Mouse (Mus musculus) adrenal gland, postnatal 36 days (tissue): ENCODE results near the gene Dpep1. TPM values are rescaled to one million over a fixed set of nuclear protein-coding genes. Genes with fewer than 3 reads are reported as not detected.
"Not testable (repeated sequence)": the region's sequence is repeated elsewhere in the genome, so short reads cannot be mapped to it uniquely, and the experiment has no call there.

Source experiments
- DNase-seq, 2 experiments: peaks; one replicate each; pipeline ENCODE4 v3.0.0; 2021; ENCODE audit warnings: mixed read lengths in 1 of 2
- long read RNA-seq, 2 experiments: library from polyadenylated mRNA; stranded (forward); transcript quantifications; one replicate each; pipeline ENCODE4 v2.0.0; 2021; ENCODE audit warnings: borderline sequencing depth in 2 of 2
- total RNA-seq, 2 experiments: library from RNA; stranded (reverse); gene quantifications; 2 replicates each; pipeline ENCODE4 v1.2.3; 2021

The Dpep1 gene
- total RNA-seq, result 10 to 100 TPM; 39.9 to 47.2 TPM
- long read RNA-seq, experiment 1, transcript Dpep1-201 (11 exons, 2,236 nt), result major isoform, 57 of 72 reads
- long read RNA-seq, experiment 1, partial matches to known transcripts, result 6 of 72 reads
- long read RNA-seq, experiment 1, other reads (novel, unspliced or antisense), result 9 of 72 reads
- long read RNA-seq, experiment 2, transcript Dpep1-201 (11 exons, 2,236 nt), result major isoform, 24 of 30 reads
- long read RNA-seq, experiment 2, partial matches to known transcripts, result 3 of 30 reads
- long read RNA-seq, experiment 2, other reads (novel, unspliced or antisense), result 3 of 30 reads

- peak in 1 of 2 experiments; percentile 38 for DNase-seq
Observed at GRCm38 (mm10) chr8:123185566-123186409, at the start of gene Dpep1. Gene Dpep1, plus strand, starts transcription at chr8:123186242.

- DNase-seq, result no peak
Observed at GRCm38 (mm10) chr8:123136287-123136686, 49.8 kb upstream of the Dpep1 start.

- peak; percentile 31 to 35 for DNase-seq
Observed at GRCm38 (mm10) chr8:123137645-123138077, 48.4 kb upstream of the Dpep1 start.

- DNase-seq, result no peak
Observed at GRCm38 (mm10) chr8:123138741-123139140, 47.3 kb upstream of the Dpep1 start.

- peak; percentile 77 to 89 for DNase-seq
Observed at GRCm38 (mm10) chr8:123141741-123142462, 44.1 kb upstream of the Dpep1 start.

GRCm38 (mm10) chr8:123145279-123145678 lies 40.8 kb upstream of the Dpep1 start:
- peak; percentile 65 to 77 for DNase-seq

GRCm38 (mm10) chr8:123146390-123146789 lies 39.7 kb upstream of the Dpep1 start:
- no peak for DNase-seq

- peak in 1 of 2 experiments; percentile 28 for DNase-seq
Observed at GRCm38 (mm10) chr8:123150737-123151171, 35.3 kb upstream of the Dpep1 start.

GRCm38 (mm10) chr8:123155177-123155576 lies 30.9 kb upstream of the Dpep1 start:
- no peak for DNase-seq

- no peak for DNase-seq
Observed at GRCm38 (mm10) chr8:123156070-123156773, 29.8 kb upstream of the Dpep1 start.

- no peak for DNase-seq
Observed at GRCm38 (mm10) chr8:123157888-123158465, 28.1 kb upstream of the Dpep1 start, which contains the start of gene Sult5a1. Gene Sult5a1, minus strand, starts transcription at chr8:123158315.

GRCm38 (mm10) chr8:123181391-123181790 lies 4.7 kb upstream of the Dpep1 start:
- DNase-seq, result peak; percentile 65 to 66

- DNase-seq, result no peak
Observed at GRCm38 (mm10) chr8:123188006-123188405, 2.0 kb downstream of the Dpep1 start.

GRCm38 (mm10) chr8:123188841-123189240 lies 2.8 kb downstream of the Dpep1 start:
- DNase-seq, result no peak

GRCm38 (mm10) chr8:123190678-123191077 lies 4.6 kb downstream of the Dpep1 start:
- DNase-seq, result peak; percentile 83 to 88

GRCm38 (mm10) chr8:123191908-123192307 lies 5.9 kb downstream of the Dpep1 start:
- no peak for DNase-seq

- DNase-seq, result no peak
Observed at GRCm38 (mm10) chr8:123193771-123194170, 7.7 kb downstream of the Dpep1 start.

- DNase-seq, result not testable (repeated sequence)
Observed at GRCm38 (mm10) chr8:123197016-123197415, 11.0 kb downstream of the Dpep1 start.

GRCm38 (mm10) chr8:123199864-123200263 lies 13.8 kb downstream of the Dpep1 start:
- DNase-seq, result no peak

GRCm38 (mm10) chr8:123202288-123202687 lies 16.2 kb downstream of the Dpep1 start:
- DNase-seq, result peak; percentile 64 to 75

GRCm38 (mm10) chr8:123203571-123203970 lies 17.5 kb downstream of the Dpep1 start:
- no peak for DNase-seq
